Mouse (Mus musculus) heart, adult 2 months (tissue): ENCODE data around the gene Gtsf1. TPM values are rescaled to one million over a fixed set of nuclear protein-coding genes. Genes with fewer than 3 reads are reported as not detected.
A peak's percentile ranks its signal among the peaks of the same experiment; 100 is the strongest.

ENCODE experiments used
- DNase-seq, 2 experiments: peaks; one replicate each; pipeline ENCODE4 v3.0.0; 2021
- H3K27ac ChIP-seq: fragments of 200-600 bp; 2 replicates; pipeline ENCODE4 v1.8.1; 2022
- H3K27me3 ChIP-seq: fragments of 200-500 bp; 2 replicates; pipeline ENCODE4 v1.6.1; 2012; ENCODE audit warnings: mild to moderate bottlenecking, low read length, inconsistent platforms, mixed read lengths; ENCODE audit not compliant: control insufficient read depth, insufficient read depth
- H3K36me3 ChIP-seq: fragments of 200-500 bp; 2 replicates; pipeline ENCODE4 v1.6.1; 2012; ENCODE audit warnings: low read length, inconsistent platforms; ENCODE audit not compliant: control insufficient read depth, insufficient read depth
- H3K4me1 ChIP-seq: fragments of 200-500 bp; 2 replicates; pipeline ENCODE4 v1.6.1; 2011; ENCODE audit warnings: low read length; ENCODE audit not compliant: control insufficient read depth, insufficient read depth
- H3K4me3 ChIP-seq: fragments of 200-600 bp; 2 replicates; pipeline ENCODE4 v1.8.1; 2022
- H3K79me2 ChIP-seq: fragments of 200-500 bp; replicated peaks from 2 replicates; pipeline ENCODE4 v1.6.1; 2012; ENCODE audit warnings: mild to moderate bottlenecking, inconsistent platforms, low read length, moderate library complexity, mixed read lengths; ENCODE audit not compliant: control insufficient read depth, insufficient read depth
- H3K9ac ChIP-seq: fragments of 200-500 bp; 2 replicates; pipeline ENCODE4 v1.6.1; 2012; ENCODE audit warnings: low read depth, mild to moderate bottlenecking, control low read depth, inconsistent platforms, low read length, mixed read lengths
- CTCF ChIP-seq: fragments of 200-600 bp; IDR thresholded peaks from 2 replicates; pipeline ENCODE4 v1.8.1; 2022; ENCODE audit warnings: antibody characterized with exemption, mild to moderate bottlenecking, moderate library complexity
- EP300 ChIP-seq: fragments of 200-500 bp; IDR thresholded peaks from 2 replicates; pipeline ENCODE4 v1.6.1; 2011; ENCODE audit warnings: low read depth, low read length, control low read depth; ENCODE audit not compliant: insufficient read depth
- POLR2A ChIP-seq: fragments of 200-500 bp; IDR thresholded peaks from 2 replicates; pipeline ENCODE4 v1.6.1; 2011; ENCODE audit warnings: mild to moderate bottlenecking, low read depth, low read length, control low read depth; ENCODE audit not compliant: insufficient read depth
- WGBS: fragments of 180-500 bp; shearing (Covaris S2); methylation state at CpG from one replicate; pipeline ENCODE4 v1.1.7; 2018; 5-methylcytosine and 5-hydroxymethylcytosine counted together
- intact Hi-C: fragments of 180-260 bp; cut with DNase I; formaldehyde crosslinking; loops from one replicate; pipeline ENCODE4 v1.15.1; 2025
- polyA plus RNA-seq: library from polyadenylated mRNA; depleted of rRNA; stranded (reverse); fragments of >200 nt; gene quantifications from 2 replicates; pipeline ENCODE4 v1.2.3, GENCODE M21; 2012
- total RNA-seq, 2 experiments: library from RNA; stranded (reverse); gene quantifications; 2 replicates each; pipeline ENCODE4 v1.2.3; 2021

Gtsf1 gene
- total and polyA plus RNA-seq, 3 experiments, result 0.51 TPM; not detected in 2

DNA sequence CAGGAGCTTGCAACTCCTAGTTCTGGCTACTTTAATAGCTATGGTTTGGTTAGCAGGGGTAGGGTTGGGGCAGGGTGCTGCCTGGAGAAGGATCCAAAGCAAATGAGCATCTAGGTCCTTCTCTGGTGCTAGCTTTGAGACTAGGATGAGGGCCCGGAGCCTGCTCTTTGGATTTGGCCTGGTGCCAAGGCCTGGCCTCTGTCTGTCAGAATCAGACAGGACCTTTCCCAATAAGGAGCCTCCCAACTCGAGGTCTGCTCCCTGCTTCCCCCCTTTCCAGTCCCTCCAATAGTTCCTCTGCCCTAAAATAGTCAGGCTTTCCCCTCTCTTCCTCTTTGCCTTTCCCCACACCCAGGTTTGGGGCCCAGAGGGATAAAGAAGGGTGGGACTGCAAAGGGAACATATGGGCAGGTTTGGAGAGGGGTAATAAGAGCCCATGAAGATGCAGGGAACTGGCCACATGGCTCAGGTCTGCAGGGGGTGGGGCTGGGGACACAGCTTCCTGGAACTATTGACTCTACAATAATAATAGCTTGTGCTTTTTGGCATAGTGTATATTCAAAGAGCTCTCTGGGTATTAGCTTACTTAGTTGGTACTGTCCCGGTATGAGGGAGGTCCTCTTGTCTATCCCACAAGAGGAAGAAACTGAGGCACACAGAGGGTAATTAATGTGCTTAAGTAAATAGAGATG, 51.5 kb downstream of the Gtsf1 start:
- no peaks in the 10 kb centered on the region for H3K79me2 ChIP-seq
- no peak overlapping the region for H3K4me3 ChIP-seq
- no peak overlapping the region for H3K9ac ChIP-seq
- peaks cover 40% of the 10 kb centered on the region for H3K4me1 ChIP-seq
- no peaks in the 10 kb centered on the region; the same call in 1 of the 2 replicates for H3K36me3 ChIP-seq
- TF ChIP-seq POLR2A, result no peak
- no peak for TF ChIP-seq EP300
- no peak for TF ChIP-seq CTCF
- no peaks in the 10 kb centered on the region for H3K27me3 ChIP-seq
- intact Hi-C loops, result no loop called here
- WGBS, result 13% methylated on average over 3 of the region's 3 CpGs
- H3K27ac ChIP-seq, result peak overlapping the region; percentile 59
- DNase-seq, result peak; percentile 42 to 50

DNA sequence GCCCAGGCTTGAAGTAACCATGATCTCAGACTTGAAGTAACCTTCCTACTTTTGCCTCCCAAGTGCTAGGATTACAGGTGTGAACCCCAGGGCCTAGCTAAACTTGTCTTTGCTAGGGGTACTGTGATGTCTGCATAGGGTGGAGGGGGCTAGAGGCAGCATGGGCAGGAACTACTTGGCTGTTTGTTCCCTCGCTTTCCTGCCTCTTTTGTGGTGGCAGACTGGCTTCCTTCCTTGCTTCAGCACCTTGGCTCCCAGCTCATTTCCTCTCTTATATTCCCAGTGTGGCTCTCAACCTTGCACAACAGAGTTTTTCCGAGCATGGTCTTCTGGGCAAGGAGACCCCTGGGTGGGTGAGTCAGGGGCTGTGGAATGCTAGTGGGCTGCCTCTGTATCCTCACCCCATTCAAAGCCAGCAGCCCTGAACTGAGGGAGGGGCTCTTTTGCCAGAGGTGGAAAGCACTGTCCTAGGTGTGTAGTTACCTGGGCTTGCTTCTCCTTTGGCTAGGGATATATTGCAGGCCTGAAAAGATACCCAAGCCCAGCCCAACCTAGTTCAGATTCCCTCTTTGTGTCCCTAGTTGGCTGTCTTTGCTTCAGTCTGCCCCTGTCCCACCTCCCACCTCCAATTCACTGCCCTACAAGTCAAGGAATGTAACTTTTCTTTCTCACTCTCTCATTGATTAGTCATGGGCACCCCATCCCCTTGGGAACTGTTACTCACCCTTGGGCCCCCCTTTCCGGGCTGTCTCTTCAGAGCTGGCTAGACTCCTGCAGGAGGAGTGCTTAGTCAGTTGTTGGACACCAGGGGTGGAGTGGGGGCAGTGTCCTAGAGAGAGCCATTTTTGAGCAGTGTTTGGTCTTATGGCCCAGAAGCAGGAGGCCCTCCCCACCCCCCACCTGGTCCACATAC, 52.3 kb downstream of the Gtsf1 start:
- 47% methylated on average over 3 of the region's 3 CpGs for WGBS
- peak overlapping the region; percentile 59 for H3K27ac ChIP-seq
- no peaks in the 10 kb centered on the region for H3K79me2 ChIP-seq
- H3K4me1 ChIP-seq, result peaks cover 35% of the 10 kb centered on the region
- no peak overlapping the region for H3K4me3 ChIP-seq
- no peaks in the 10 kb centered on the region for H3K27me3 ChIP-seq
- peak in 1 of 2 experiments; percentile 22 for DNase-seq
- H3K9ac ChIP-seq, result no peak overlapping the region
- TF ChIP-seq EP300, result no peak
- no peak for TF ChIP-seq CTCF
- no peak for TF ChIP-seq POLR2A
- intact Hi-C loops, result no loop called here
- H3K36me3 ChIP-seq, result no peaks in the 10 kb centered on the region; the same call in 1 of the 2 replicates

GRCm38 (mm10) chr15:103376837-103377269, 53.4 kb downstream of the Gtsf1 start:
- 26% methylated on average over 8 of the region's 8 CpGs for WGBS
- H3K27ac ChIP-seq, result peak overlapping the region; percentile 33
- intact Hi-C loops, result no loop called here
- DNase-seq, result peak; percentile 67 to 70
- no peaks in the 10 kb centered on the region for H3K79me2 ChIP-seq
- peaks cover under 1% of the 10 kb centered on the region; the same call in 1 of the 2 replicates for H3K36me3 ChIP-seq
- H3K27me3 ChIP-seq, result no peaks in the 10 kb centered on the region
- no peak overlapping the region for H3K4me3 ChIP-seq
- no peak overlapping the region for H3K9ac ChIP-seq
- H3K4me1 ChIP-seq, result peaks cover 32% of the 10 kb centered on the region
- TF ChIP-seq POLR2A, result no peak
- TF ChIP-seq EP300, result no peak
- no peak for TF ChIP-seq CTCF

DNA sequence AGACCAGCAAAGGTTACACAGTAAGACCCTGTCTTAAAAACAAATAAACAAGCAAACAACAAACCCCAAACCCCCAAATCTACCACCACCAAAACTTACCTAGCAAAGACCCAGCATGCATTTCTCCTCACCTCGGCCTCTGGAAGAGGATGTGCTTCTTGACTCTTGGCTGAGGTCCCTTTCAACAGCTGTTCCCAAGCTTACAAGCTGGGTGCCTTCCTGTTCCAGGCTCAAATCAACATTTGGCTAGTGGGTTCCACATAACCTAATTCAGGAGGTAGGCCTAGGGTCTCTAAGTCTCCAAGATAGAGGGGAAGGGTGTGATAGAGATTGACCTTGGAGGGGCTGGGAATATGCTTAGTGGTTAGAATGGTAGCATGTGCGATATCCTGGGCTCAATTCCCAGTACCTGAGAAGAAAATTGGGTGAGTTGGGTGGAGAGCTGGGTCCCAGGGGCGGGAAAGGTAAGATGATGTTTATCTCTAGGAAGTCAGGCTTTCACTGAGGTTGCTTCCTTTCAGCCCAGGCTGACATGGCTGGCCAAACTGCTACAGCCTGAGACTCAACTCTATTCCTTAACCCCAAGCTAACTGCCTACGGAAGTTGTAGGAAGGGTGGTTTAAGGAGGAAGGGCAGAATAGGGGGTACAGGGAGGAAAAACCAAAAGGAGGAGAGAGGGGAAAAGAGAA, 55.0 kb downstream of the Gtsf1 start:
- Histone ChIP-seq H3K36me3 (peaks cover 3% of the 10 kb centered on the region; the same call in 1 of the 2 replicates), H3K79me2 (no peaks in the 10 kb centered on the region), H3K27ac (peak overlapping the region; percentile 44), H3K4me1 (peaks cover 39% of the 10 kb centered on the region), H3K4me3 (no peak overlapping the region), H3K9ac (no peak overlapping the region), H3K27me3 (no peaks in the 10 kb centered on the region)
- 52% methylated on average over 4 of the region's 4 CpGs for WGBS
- TF ChIP-seq POLR2A, result no peak
- TF ChIP-seq EP300, result 0 out of 2 replicates have a peak, but pooled peaks have one; percentile 20
- intact Hi-C loops, result no loop called here
- DNase-seq, result peak in 1 of 2 experiments; percentile 37

- Histone ChIP-seq H3K79me2 (no peaks in the 10 kb centered on the region), H3K4me1 (peaks cover 27% of the 10 kb centered on the region), H3K27ac (no peak overlapping the region), H3K36me3 (peaks cover 3% of the 10 kb centered on the region; the same call in 1 of the 2 replicates), H3K27me3 (no peaks in the 10 kb centered on the region), H3K9ac (no peak overlapping the region), H3K4me3 (no peak overlapping the region)
- no peak for DNase-seq
- intact Hi-C loops, result no loop called here
- TF ChIP-seq CTCF, result no peak
- no peak for TF ChIP-seq EP300
- no peak for TF ChIP-seq POLR2A
Measured at GRCm38 (mm10) chr15:103372461-103372860, 57.8 kb downstream of the Gtsf1 start.
